Mouse (Mus musculus) Patski (cell line): Measurements from ENCODE around the gene Calu. TPM values are rescaled to one million over a fixed set of nuclear protein-coding genes. Genes with fewer than 3 reads are reported as not detected.
"Not testable (repeated sequence)": the region's sequence is repeated elsewhere in the genome, so short reads cannot be mapped to it uniquely, and the experiment has no call there.

Experiments used
- ATAC-seq: fragments of 100-300 bp; one replicate; pipeline ENCODE4 v1.8.0; 2021
- CTCF ChIA-PET: fragments of 350-600 bp; sonication (Branson Sonifier 250); formaldehyde crosslinking; loops from one replicate; lab custom pipeline; 2022; ENCODE audit warnings: inconsistent platforms; lab: Charles Lee
- POLR2A ChIA-PET: fragments of 350-600 bp; sonication (Branson Sonifier 250); formaldehyde crosslinking; loops from one replicate; lab custom pipeline; 2022; ENCODE audit warnings: antibody characterized with exemption, inconsistent platforms; lab: Charles Lee
- DNase-seq: peaks from one replicate; pipeline ENCODE4 v3.0.0-alpha.2; 2011; ENCODE audit warnings: low read depth, low spot score
- H3K27me3 ChIP-seq: fragments of 371-371 bp; one replicate; pipeline ENCODE4 v1.5.1; 2021
- CTCF ChIP-seq: fragments of 100-300 bp; IDR thresholded peaks from one replicate; pipeline ENCODE4 v1.5.1; 2021
- in situ Hi-C: fragments of 300-500 bp; cut with MboI; formaldehyde crosslinking; loops from 3 replicates; pipeline ENCODE4 v1.11.1; 2018; ENCODE audit warnings: low pct_unique_long_range_greater_than_20kb, mixed read lengths
- polyA plus RNA-seq: library from polyadenylated mRNA; unstranded; gene quantifications from one replicate; pipeline ENCODE4 v1.2.3, GENCODE M21; 2021

Calu gene
- polyA plus RNA-seq, 1 experiment from 2014 or later: 448 TPM

GRCm38 (mm10) chr6:29321586-29321985 is 26.3 kb upstream of the Calu start:
- TF ChIP-seq CTCF: no peak
- POLR2A ChIA-PET: no interaction called here
- no peak for DNase-seq
- H3K27me3 ChIP-seq: no peaks in the 10 kb centered on the region
- ATAC-seq: no peak
- in situ Hi-C loops: no loop called here
- CTCF ChIA-PET: no interaction called here

- no peaks in the 10 kb centered on the region for H3K27me3 ChIP-seq
- ChIA-PET POLR2A (no interaction called here), CTCF (no interaction called here)
- ATAC-seq (no peak), DNase-seq (no peak)
- in situ Hi-C loops: no loop called here
- TF ChIP-seq CTCF: no peak
These were observed 25.7 kb upstream of the Calu start for GRCm38 (mm10) chr6:29322147-29322546.

- CTCF ChIA-PET: no interaction called here
- no peak for TF ChIP-seq CTCF
- DNase-seq: no peak
- POLR2A ChIA-PET: no interaction called here
- no peak for ATAC-seq
- in situ Hi-C loops: no loop called here
- no peaks in the 10 kb centered on the region for H3K27me3 ChIP-seq
These were observed 25.1 kb upstream of the Calu start for GRCm38 (mm10) chr6:29322735-29323134.

GRCm38 (mm10) chr6:29326961-29327360 is 20.9 kb upstream of the Calu start:
- ChIA-PET POLR2A (no interaction called here), CTCF (no interaction called here)
- no peak for TF ChIP-seq CTCF
- in situ Hi-C loops: no loop called here
- ATAC-seq: no peak
- no peak for DNase-seq
- H3K27me3 ChIP-seq: peaks cover 6% of the 10 kb centered on the region

GRCm38 (mm10) chr6:29329514-29329913 is 18.4 kb upstream of the Calu start:
- H3K27me3 ChIP-seq: peaks cover 17% of the 10 kb centered on the region
- in situ Hi-C loops: no loop called here
- ATAC-seq (no peak), DNase-seq (no peak)
- TF ChIP-seq CTCF: no peak
- CTCF ChIA-PET: no interaction called here
- POLR2A ChIA-PET: no interaction called here

GRCm38 (mm10) chr6:29346512-29346911 is 1.4 kb upstream of the Calu start:
- ATAC-seq, DNase-seq, in situ Hi-C loops: not testable (repeated sequence)
- ChIA-PET CTCF (interaction anchor here (1.1 to 3.5 kb wide), 3 partner anchors 13 to 35 kb away, joined by 3 to 16 read pairs (median 4); no protein-coding TSS in a partner anchor), POLR2A (interaction anchor here (0.6 to 1.1 kb wide), 3 partner anchors 9 to 282 kb away, joined by 3 to 6 read pairs (median 3); no protein-coding TSS in a partner anchor)
- peaks cover 26% of the 10 kb centered on the region for H3K27me3 ChIP-seq

- in situ Hi-C loops: no loop called here
- POLR2A ChIA-PET: interaction anchor here (0.8 to 2.0 kb wide), 3 partner anchors 9 to 47 kb away, joined by 3 to 6 read pairs (median 5); no protein-coding TSS in a partner anchor
- CTCF ChIA-PET: interaction anchor here (0.9 to 3.5 kb wide), 4 partner anchors 12 to 35 kb away, joined by 3 to 16 read pairs (median 4); no protein-coding TSS in a partner anchor
- peaks cover 19% of the 10 kb centered on the region for H3K27me3 ChIP-seq
- no peak for TF ChIP-seq CTCF
- ATAC-seq: no peak
- DNase-seq: no peak
These were observed 680 bp upstream of the Calu start for GRCm38 (mm10) chr6:29347189-29347588.

- POLR2A ChIA-PET: interaction anchor here (0.6 to 2.0 kb wide), 4 partner anchors 48 to 75 kb away, joined by 3 to 5 read pairs (median 3); no protein-coding TSS in a partner anchor
- DNase-seq (no peak), ATAC-seq (peak; percentile 11)
- in situ Hi-C loops: no loop called here
- CTCF ChIA-PET: interaction anchor here (1.3 to 3.5 kb wide), 2 partner anchors 11 to 14 kb away, joined by 3 to 16 read pairs; no protein-coding TSS in a partner anchor
- peaks cover 13% of the 10 kb centered on the region for H3K27me3 ChIP-seq
- no peak for TF ChIP-seq CTCF
These were observed 479 bp downstream of the Calu start for GRCm38 (mm10) chr6:29348371-29348724.

- ATAC-seq (no peak), DNase-seq (no peak)
- H3K27me3 ChIP-seq: no peaks in the 10 kb centered on the region
- ChIA-PET POLR2A (no interaction called here), CTCF (no interaction called here)
- no peak for TF ChIP-seq CTCF
- in situ Hi-C loops: no loop called here
These were observed 3.7 kb downstream of the Calu start for GRCm38 (mm10) chr6:29351613-29352012.

GRCm38 (mm10) chr6:29352816-29353215 is 4.9 kb downstream of the Calu start:
- DNase-seq: no peak
- ATAC-seq: no peak
- POLR2A ChIA-PET: no interaction called here
- CTCF ChIA-PET: no interaction called here
- H3K27me3 ChIP-seq: no peaks in the 10 kb centered on the region
- in situ Hi-C loops: no loop called here
- no peak for TF ChIP-seq CTCF

- ATAC-seq (no peak), DNase-seq (no peak)
- no peak for TF ChIP-seq CTCF
- no peaks in the 10 kb centered on the region for H3K27me3 ChIP-seq
- ChIA-PET CTCF (interaction anchor here (3.4 kb wide), 1 partner anchor 11 kb away, joined by 16 read pairs; the partner anchor contains the start of gene Calu), POLR2A (interaction anchor here (1.0 to 1.7 kb wide), 2 partner anchors 9 to 35 kb away, joined by 3 read pairs; no protein-coding TSS in a partner anchor)
- in situ Hi-C loops: no loop called here
These were observed 11.5 kb downstream of the Calu start for GRCm38 (mm10) chr6:29359386-29359785.
